Mouse (Mus musculus) forebrain, embryonic 16.5 days (tissue): ENCODE data around the gene Ibtk. TPM values are rescaled to one million over a fixed set of nuclear protein-coding genes. Genes with fewer than 3 reads are reported as not detected.

ENCODE experiments used
- ATAC-seq: fragments of 200-750 bp; cut with Nextera tagmentation; 2 replicates; pipeline ENCODE4 v1.8.0; 2017; ENCODE audit warnings: mild to moderate bottlenecking, moderate library complexity
- H3K27ac ChIP-seq: fragments of 300-500 bp; sonication (generic); 2 replicates; pipeline ENCODE4 v1.5.1; 2014; ENCODE audit warnings: low read length, control low read depth
- H3K27me3 ChIP-seq: fragments of 300-500 bp; sonication (generic); replicated peaks from 2 replicates; pipeline ENCODE4 v1.6.1; 2014; ENCODE audit warnings: low read length; ENCODE audit not compliant: control insufficient read depth, insufficient read depth
- H3K36me3 ChIP-seq: fragments of 300-500 bp; sonication (generic); 2 replicates; pipeline ENCODE4 v1.6.1; 2014; ENCODE audit not compliant: control insufficient read depth, insufficient read depth
- H3K4me1 ChIP-seq: fragments of 300-500 bp; sonication (generic); replicated peaks from 2 replicates; pipeline ENCODE4 v1.6.1; 2014; ENCODE audit warnings: low read length; ENCODE audit not compliant: control insufficient read depth, insufficient read depth
- H3K4me2 ChIP-seq: fragments of 300-500 bp; sonication (generic); 2 replicates; pipeline ENCODE4 v1.6.1; 2014; ENCODE audit warnings: mild to moderate bottlenecking, low read length, control low read depth
- H3K4me3 ChIP-seq: fragments of 300-500 bp; sonication (generic); replicated peaks from 2 replicates; pipeline ENCODE4 v1.5.1; 2014; ENCODE audit warnings: mild to moderate bottlenecking, low read length, control low read depth
- H3K9ac ChIP-seq: fragments of 300-500 bp; sonication (generic); replicated peaks from 2 replicates; pipeline ENCODE4 v1.6.1; 2014; ENCODE audit warnings: low read depth, low read length, control low read depth
- H3K9me3 ChIP-seq: fragments of 300-500 bp; sonication (generic); 2 replicates; pipeline ENCODE4 v1.6.1; 2016; ENCODE audit warnings: low read length; ENCODE audit not compliant: control insufficient read depth
- WGBS: fragments of 180-500 bp; shearing (Covaris S2); extraction: QIAGEN DNeasy Blood & Tissue Kit; methylation state at CpG from one replicate; pipeline ENCODE4 v1.1.7; 2014; 5-methylcytosine and 5-hydroxymethylcytosine counted together
- polyA plus RNA-seq: library from polyadenylated mRNA; unstranded; fragments of >200 nt; fragmentation: Nextera tagmentation; extraction: Ambion mirVana; gene quantifications from 2 replicates; pipeline ENCODE4 v1.2.1, GENCODE M21; 2015

Gene Ibtk
- polyA plus RNA-seq, 1 experiment from 2014 or later = 30.3 TPM

- ATAC-seq = peak; percentile 33; the same call in 1 of the 2 replicates
- H3K9ac ChIP-seq = no peak overlapping the region
- no peaks in the 10 kb centered on the region for H3K9me3 ChIP-seq
- no peaks in the 10 kb centered on the region for H3K36me3 ChIP-seq
- no peak overlapping the region for H3K4me3 ChIP-seq
- H3K4me1 ChIP-seq = no peaks in the 10 kb centered on the region
- 48% methylated on average over 15 of the region's 15 CpGs for WGBS
- H3K4me2 ChIP-seq = no peak overlapping the region
- no peaks in the 10 kb centered on the region for H3K27me3 ChIP-seq
- no peak overlapping the region for H3K27ac ChIP-seq
Measured at GRCm38 (mm10) chr9:85673907-85674481, 75.1 kb downstream of the Ibtk start.

GRCm38 (mm10) chr9:85671582-85672331, 77.4 kb downstream of the Ibtk start:
- Histone ChIP-seq H3K36me3 (no peaks in the 10 kb centered on the region), H3K9me3 (no peaks in the 10 kb centered on the region), H3K4me3 (no peak overlapping the region), H3K27me3 (no peaks in the 10 kb centered on the region), H3K4me2 (no peak overlapping the region), H3K27ac (no peak overlapping the region), H3K4me1 (no peaks in the 10 kb centered on the region), H3K9ac (no peak overlapping the region)
- no peak for ATAC-seq
- WGBS = 87% methylated on average over 6 of the region's 6 CpGs

- Histone ChIP-seq H3K4me2 (no peak overlapping the region), H3K27me3 (no peaks in the 10 kb centered on the region), H3K4me1 (no peaks in the 10 kb centered on the region), H3K9me3 (no peaks in the 10 kb centered on the region), H3K36me3 (no peaks in the 10 kb centered on the region), H3K4me3 (no peak overlapping the region), H3K27ac (no peak overlapping the region), H3K9ac (no peak overlapping the region)
- 55% methylated on average over 1 of the region's 1 CpGs for WGBS
- ATAC-seq = no peak
Measured at GRCm38 (mm10) chr9:85664316-85664715, 84.8 kb downstream of the Ibtk start.

- Histone ChIP-seq H3K4me3 (no peak overlapping the region), H3K27ac (no peak overlapping the region), H3K9me3 (no peaks in the 10 kb centered on the region), H3K4me2 (no peak overlapping the region), H3K4me1 (no peaks in the 10 kb centered on the region), H3K36me3 (no peaks in the 10 kb centered on the region), H3K27me3 (no peaks in the 10 kb centered on the region), H3K9ac (no peak overlapping the region)
- 55% methylated on average over 1 of the region's 1 CpGs for WGBS
- ATAC-seq = peak; percentile 49; the same call in 1 of the 2 replicates
Measured at GRCm38 (mm10) chr9:85663810-85664209, 85.3 kb downstream of the Ibtk start.

GRCm38 (mm10) chr9:85663091-85663490, 86.0 kb downstream of the Ibtk start:
- H3K9ac ChIP-seq = no peak overlapping the region
- H3K4me1 ChIP-seq = no peaks in the 10 kb centered on the region
- H3K27ac ChIP-seq = no peak overlapping the region
- no peaks in the 10 kb centered on the region for H3K36me3 ChIP-seq
- H3K4me3 ChIP-seq = no peak overlapping the region
- no peaks in the 10 kb centered on the region for H3K27me3 ChIP-seq
- no peaks in the 10 kb centered on the region for H3K9me3 ChIP-seq
- no peak for ATAC-seq
- 34% methylated on average over 8 of the region's 8 CpGs for WGBS
- H3K4me2 ChIP-seq = no peak overlapping the region

- no peaks in the 10 kb centered on the region for H3K4me1 ChIP-seq
- no peak overlapping the region for H3K9ac ChIP-seq
- no peak for ATAC-seq
- H3K9me3 ChIP-seq = 0 out of 2 replicates have a peak, but pooled peaks cover 2% of the 10 kb centered on the region
- 85% methylated on average over 4 of the region's 4 CpGs for WGBS
- H3K36me3 ChIP-seq = no peaks in the 10 kb centered on the region
- H3K4me2 ChIP-seq = no peak overlapping the region
- no peak overlapping the region for H3K4me3 ChIP-seq
- no peak overlapping the region for H3K27ac ChIP-seq
- H3K27me3 ChIP-seq = no peaks in the 10 kb centered on the region
Measured at GRCm38 (mm10) chr9:85653401-85653800, 95.7 kb downstream of the Ibtk start.

- Histone ChIP-seq H3K4me3 (no peak overlapping the region), H3K27ac (no peak overlapping the region), H3K36me3 (no peaks in the 10 kb centered on the region), H3K9ac (no peak overlapping the region), H3K27me3 (no peaks in the 10 kb centered on the region), H3K9me3 (no peaks in the 10 kb centered on the region; the same call in 1 of the 2 replicates), H3K4me2 (no peak overlapping the region), H3K4me1 (no peaks in the 10 kb centered on the region)
- ATAC-seq = no peak
- WGBS = 84% methylated on average over 2 of the region's 2 CpGs
Measured at GRCm38 (mm10) chr9:85638276-85638675, 110.9 kb downstream of the Ibtk start.

Other genes with a start within 250 kb of the Ibtk start
- 7.0 and 8.3 TPM in 2 replicates for gene Tpbg, start 93.0 kb upstream of the Ibtk start, polyA plus RNA-seq